Mouse (Mus musculus) spleen, embryonic (tissue): ENCODE results near the gene Zdhhc9.
"Not testable (repeated sequence)": the region's sequence is repeated elsewhere in the genome, so short reads cannot be mapped to it uniquely, and the experiment has no call there.

Experiments used
- CTCF ChIA-PET: fragments of 350-600 bp; sonication (Branson Sonifier 250); formaldehyde crosslinking; loops from one replicate; lab custom pipeline; 2022; lab: Charles Lee

Gene Zdhhc9

DNA sequence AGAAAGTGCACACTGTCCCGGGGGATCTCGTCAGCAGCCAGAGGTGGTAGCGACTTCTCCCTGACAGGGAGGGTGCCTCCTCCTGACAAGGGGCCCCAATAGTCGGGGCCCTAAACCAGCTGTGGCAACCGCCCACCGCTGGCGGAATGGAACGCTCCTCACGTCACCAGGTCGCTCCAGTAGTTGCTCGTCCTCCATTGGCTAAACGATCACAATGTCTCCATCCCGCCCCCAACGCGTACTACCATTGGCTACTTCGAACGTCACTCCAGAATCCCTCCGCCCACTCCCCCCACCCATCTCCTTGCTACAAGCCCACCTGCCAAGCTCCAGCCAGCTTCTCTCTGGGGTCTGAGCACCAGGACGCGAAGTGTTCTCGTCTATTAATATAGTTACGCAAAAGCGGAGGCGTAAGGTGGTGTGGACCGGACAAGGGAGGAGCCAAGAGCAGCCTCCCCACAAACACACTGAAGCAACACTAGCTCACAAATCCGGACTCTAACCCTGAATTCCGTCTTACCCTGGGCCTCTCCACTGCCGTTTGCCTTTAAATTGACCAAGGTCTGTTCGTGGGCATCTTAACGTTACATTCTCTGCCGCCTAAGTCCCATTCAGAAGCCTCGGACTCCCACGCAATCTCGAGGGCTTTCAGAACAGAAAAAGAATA is at the start of gene Zdhhc9:
TSS of gene Zdhhc9 (minus strand) at position 360 of the 667 bp plus-strand sequence.
- CTCF ChIA-PET, result no interaction called here

- CTCF ChIA-PET, result no interaction called here
These were observed 48.3 kb upstream of the Zdhhc9 start for GRCm38 (mm10) chrX:48257011-48257410.

DNA sequence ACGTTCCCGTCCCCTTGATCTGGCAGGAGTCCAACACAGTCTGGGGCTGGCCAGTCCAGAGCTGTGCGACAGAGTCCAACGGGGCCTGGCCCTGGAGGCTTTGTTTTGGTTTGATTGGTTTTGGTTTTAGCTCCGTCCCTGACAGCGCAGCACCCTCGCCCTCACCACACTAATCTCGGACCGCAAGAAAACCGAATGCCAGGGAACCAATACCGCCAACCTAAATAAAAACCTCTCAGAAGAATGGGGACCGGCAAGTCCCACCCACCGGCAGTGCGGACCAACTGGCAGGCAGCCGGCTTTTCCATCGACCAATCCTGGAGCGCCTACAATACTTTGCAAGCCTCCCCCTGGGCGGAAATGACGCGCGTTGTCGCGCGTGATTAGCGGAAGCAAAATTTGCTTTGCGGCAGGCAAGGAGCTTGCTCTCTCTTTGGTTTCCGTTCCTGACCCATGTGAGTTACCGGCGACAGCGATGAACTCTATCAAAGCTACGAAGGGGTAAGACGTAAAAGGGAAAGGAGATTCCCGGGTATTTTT is 47.9 kb upstream of the Zdhhc9 start, which contains the start of gene Utp14a:
TSS of gene Utp14a (plus strand) at position 395 of the 540 bp plus-strand sequence.
- CTCF ChIA-PET, result interaction anchor here (0.7 kb wide), 1 partner anchor 65 kb away, joined by 5 read pairs; no protein-coding TSS in a partner anchor

DNA sequence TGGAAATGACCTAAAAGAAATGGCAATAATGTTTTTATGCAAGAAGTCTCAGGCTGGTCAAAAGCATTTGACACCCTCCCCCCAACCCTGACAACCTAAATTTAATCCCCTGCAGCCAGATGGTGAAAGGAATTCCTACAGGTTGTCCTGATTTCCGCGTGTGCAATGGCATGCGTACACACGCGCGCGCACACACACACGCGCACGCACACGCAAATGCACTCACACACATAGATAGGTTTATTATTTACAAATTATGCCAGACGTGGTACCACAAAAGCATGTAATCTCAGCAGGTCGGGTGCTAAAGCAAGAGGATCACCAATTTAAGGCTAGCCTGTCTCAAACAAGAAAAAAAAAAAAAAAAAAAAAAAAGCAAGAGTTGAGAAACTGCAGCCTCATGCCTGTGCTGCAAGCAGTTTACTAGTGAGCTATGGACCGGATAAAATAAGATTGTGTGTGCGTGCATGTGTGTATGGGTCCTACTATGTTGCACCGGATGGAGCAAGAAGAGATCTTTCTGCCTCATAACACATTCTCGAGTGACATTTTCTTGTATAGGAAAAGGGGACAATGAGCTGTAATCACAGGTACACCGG is 47.3 kb upstream of the Zdhhc9 start:
- CTCF ChIA-PET, result interaction anchor here (0.7 kb wide), 1 partner anchor 65 kb away, joined by 5 read pairs; no protein-coding TSS in a partner anchor

- CTCF ChIA-PET, result no interaction called here
These were observed 25.7 kb upstream of the Zdhhc9 start for GRCm38 (mm10) chrX:48234417-48234816.

- CTCF ChIA-PET, result no interaction called here
These were observed 17.5 kb upstream of the Zdhhc9 start for GRCm38 (mm10) chrX:48226225-48226624.

- CTCF ChIA-PET, result no interaction called here
These were observed 14.0 kb upstream of the Zdhhc9 start for GRCm38 (mm10) chrX:48222706-48223105.

DNA sequence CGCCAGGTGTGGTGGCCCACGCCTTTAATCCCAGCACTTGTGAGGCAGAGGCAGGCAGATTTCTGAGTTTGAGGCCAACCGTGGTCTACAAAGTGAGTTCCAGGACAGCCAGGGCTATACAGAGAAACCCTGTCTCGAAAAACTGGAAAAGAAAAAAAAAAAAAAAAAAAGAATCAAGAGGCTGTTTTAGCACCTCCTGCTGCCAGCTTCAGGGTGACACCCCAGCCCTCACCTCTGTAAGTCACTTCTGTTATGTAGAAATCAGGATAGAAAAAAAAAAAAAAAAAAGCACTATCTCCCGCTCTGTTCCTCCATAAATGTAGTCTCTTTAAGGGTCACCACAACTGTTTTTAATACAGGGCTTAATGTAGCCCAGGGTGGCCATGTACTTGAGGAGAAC is 10.8 kb upstream of the Zdhhc9 start:
- CTCF ChIA-PET, result interaction anchor here (0.6 to 0.7 kb wide), 2 partner anchors 58 to 262 kb away, joined by 3 read pairs; no protein-coding TSS in a partner anchor

GRCm38 (mm10) chrX:48209746-48210145 is 1.1 kb upstream of the Zdhhc9 start:
- CTCF ChIA-PET, result not testable (repeated sequence)

- CTCF ChIA-PET, result no interaction called here
These were observed 754 bp downstream of the Zdhhc9 start for GRCm38 (mm10) chrX:48207761-48208487.

- CTCF ChIA-PET, result interaction anchor here (0.6 kb wide), 1 partner anchor 64 kb away, joined by 4 read pairs; no protein-coding TSS in a partner anchor
These were observed 4.2 kb downstream of the Zdhhc9 start for GRCm38 (mm10) chrX:48204469-48204868.

DNA sequence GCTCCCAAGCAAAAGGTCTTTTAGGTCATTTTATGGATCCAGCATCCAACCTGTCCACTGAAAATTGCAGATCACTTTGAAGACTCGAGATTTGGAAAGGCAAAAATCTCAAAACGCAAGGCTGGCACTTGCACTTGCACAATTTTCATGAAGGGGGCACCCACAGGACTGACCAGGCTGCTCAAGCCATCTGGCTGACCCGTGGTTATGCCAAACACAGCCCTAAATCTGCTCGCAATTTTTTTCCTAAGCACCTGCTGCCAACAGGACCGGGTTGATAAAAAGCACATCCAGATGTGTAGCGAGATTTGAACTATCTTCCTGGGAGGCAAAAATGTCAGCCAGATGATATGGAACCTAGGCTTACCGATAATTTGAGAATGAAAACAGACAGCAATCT is 4.9 kb downstream of the Zdhhc9 start:
- CTCF ChIA-PET, result no interaction called here

- CTCF ChIA-PET, result no interaction called here
These were observed 5.7 kb downstream of the Zdhhc9 start for GRCm38 (mm10) chrX:48202995-48203394.

GRCm38 (mm10) chrX:48202436-48202835 is 6.2 kb downstream of the Zdhhc9 start:
- CTCF ChIA-PET, result no interaction called here

DNA sequence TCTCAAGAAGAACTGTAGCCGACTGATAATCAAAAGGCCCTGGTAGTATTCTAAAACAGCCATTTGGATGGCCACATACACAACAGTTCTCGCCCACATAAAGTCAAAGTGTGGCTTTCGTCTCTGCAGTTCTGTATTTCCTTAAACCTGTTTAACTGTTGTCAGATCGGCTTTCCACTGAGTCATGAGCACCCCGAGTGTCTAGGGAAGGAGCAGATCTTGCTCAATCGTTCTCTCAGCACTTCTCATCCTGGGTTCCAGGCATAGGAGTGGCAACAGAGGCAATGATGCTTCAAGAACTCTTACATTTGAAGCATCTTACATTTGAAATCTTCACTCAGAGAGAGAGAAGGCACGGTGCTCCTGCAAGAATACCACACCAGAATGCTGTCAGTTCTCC is 6.7 kb downstream of the Zdhhc9 start:
- CTCF ChIA-PET, result no interaction called here

GRCm38 (mm10) chrX:48200699-48201098 is 8.0 kb downstream of the Zdhhc9 start:
- CTCF ChIA-PET, result no interaction called here

- CTCF ChIA-PET, result interaction anchor here (0.6 kb wide), 1 partner anchor 434 kb away, joined by 3 read pairs; no protein-coding TSS in a partner anchor
These were observed 9.7 kb downstream of the Zdhhc9 start for GRCm38 (mm10) chrX:48199026-48199425.

DNA sequence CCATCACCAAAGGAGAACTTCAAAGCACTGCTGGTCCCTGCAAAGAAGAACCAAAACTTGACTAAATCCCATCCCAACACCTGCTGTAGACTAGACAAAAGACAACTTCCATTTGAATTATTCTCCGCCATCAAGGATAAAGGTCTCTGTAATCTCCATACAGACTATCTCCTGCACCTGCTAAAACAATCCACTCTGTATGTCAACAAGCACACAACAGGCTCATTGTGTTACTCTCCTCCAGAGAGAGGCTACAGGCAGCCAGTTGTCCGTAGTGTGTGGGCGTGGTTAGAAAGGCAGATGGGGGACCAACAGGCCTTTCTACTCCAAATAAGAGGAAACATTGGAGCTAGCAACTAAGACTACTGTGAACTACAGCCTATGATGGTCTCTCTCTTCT is 10.8 kb downstream of the Zdhhc9 start:
- CTCF ChIA-PET, result no interaction called here

GRCm38 (mm10) chrX:48193235-48194152 is 15.2 kb downstream of the Zdhhc9 start:
- CTCF ChIA-PET, result no interaction called here

- CTCF ChIA-PET, result interaction anchor here (0.6 kb wide), 1 partner anchor 65 kb away, joined by 5 read pairs; no protein-coding TSS in a partner anchor
These were observed 17.4 kb downstream of the Zdhhc9 start for GRCm38 (mm10) chrX:48191261-48191660.

DNA sequence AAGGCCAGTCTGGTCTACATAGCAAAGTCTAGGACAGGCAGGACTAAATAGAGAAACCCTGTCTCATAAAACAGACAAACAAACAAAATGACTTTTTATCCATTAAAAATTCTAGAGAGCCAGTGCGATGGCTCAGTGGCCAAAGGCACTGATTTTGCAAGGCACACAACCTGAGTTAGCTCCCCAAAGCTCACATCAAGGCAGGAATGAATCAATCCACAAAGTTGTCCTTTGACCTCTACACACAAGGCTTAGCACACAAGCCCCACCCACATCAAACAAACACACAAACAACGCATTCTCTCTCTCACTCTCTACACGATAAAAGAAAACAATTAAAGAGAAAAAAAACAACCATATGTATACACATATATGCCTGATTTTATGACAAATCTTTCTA is 24.0 kb downstream of the Zdhhc9 start:
- CTCF ChIA-PET, result no interaction called here
